In the genomic region with DNA sequence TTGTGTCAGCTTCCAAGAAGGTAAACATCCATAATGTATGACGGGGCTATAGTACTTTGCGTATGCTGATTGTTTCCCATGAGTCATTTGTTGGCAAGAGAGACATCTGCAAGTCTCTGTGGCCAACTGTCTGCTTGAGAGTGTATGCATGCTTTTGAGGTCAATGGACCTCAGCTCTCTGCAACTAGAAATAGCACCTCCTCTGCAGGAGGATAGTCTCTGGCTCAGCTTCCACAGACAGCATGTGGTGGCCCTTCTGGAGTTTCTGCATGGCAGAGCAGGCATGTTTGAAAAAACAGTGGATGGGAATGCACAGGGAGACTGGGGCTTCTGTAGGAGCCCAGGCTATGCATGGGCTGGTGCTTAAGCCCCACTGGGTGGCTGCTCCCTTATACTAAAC, we compare ENCODE assay signal across 14 mouse cellular contexts. TPM values are rescaled to one million over a fixed set of nuclear protein-coding genes. Genes with fewer than 3 reads are reported as not detected.
DNase-seq lines count a peak whose midpoint lies in the region.
"Had no signal": no experiment of that assay in that cellular context is flagged by ENCODE, and none has a peak within 500 bp of the region (broad histone marks: within the 10 kb centered on the region; RNA-seq: fewer than 3 reads in every experiment).

No protein-coding gene starts in this region.

- H3K27me3 ChIP-seq in heart, embryonic 10.5 days (ENCODE audit: insufficient read depth, poor library complexity, severe bottlenecking): peaks cover 18% of the 10 kb centered on the region; the same call in 1 of the 2 replicates
- H3K27me3 ChIP-seq: neural tube, embryonic 12.5 days; stomach, embryonic 15.5 days had no signal

- no peaks in the 10 kb centered on the region for H3K36me3 ChIP-seq in heart, embryonic 10.5 days
- H3K36me3 ChIP-seq: hindbrain, embryonic 10.5 days; midbrain, embryonic 13.5 days; neural tube, embryonic 12.5 days; stomach, embryonic 15.5 days had no signal

- DNase-seq in 416B (ENCODE audit: low read depth): peak; percentile 33
- peak; percentile 89 for DNase-seq in brain, adult 2 months (ENCODE audit: low read depth, low spot score)
- DNase-seq in cerebellum, postnatal 36 days: peak; percentile 56
- peak; percentile 73 for DNase-seq in layer of hippocampus, adult 9-11 months
- DNase-seq in gastrocnemius, postnatal 14 days: no peak
- no peak for DNase-seq in adrenal gland, postnatal 14 days
- DNase-seq in heart, embryonic 10.5 days (ENCODE audit: low spot score): no peak
- DNase-seq: kidney, adult 2 months; lung, postnatal 14 days had no signal

- H3K27ac ChIP-seq in heart, embryonic 10.5 days: no peak overlapping the region
- H3K27ac ChIP-seq: hindbrain, embryonic 10.5 days; midbrain, embryonic 13.5 days; neural tube, embryonic 12.5 days; stomach, embryonic 15.5 days had no signal

- intact Hi-C loops in gastrocnemius, postnatal 14 days (cut with DNase I; ENCODE audit: low total_unique reads): no loop called here

- no peaks in the 10 kb centered on the region for H3K4me1 ChIP-seq in heart, embryonic 10.5 days
- H3K4me1 ChIP-seq: hindbrain, embryonic 10.5 days; midbrain, embryonic 13.5 days; neural tube, embryonic 12.5 days; stomach, embryonic 15.5 days had no signal

- H3K4me3 ChIP-seq in heart, embryonic 10.5 days: no peak overlapping the region
- H3K4me3 ChIP-seq: hindbrain, embryonic 10.5 days; midbrain, embryonic 13.5 days; neural tube, embryonic 12.5 days; stomach, embryonic 15.5 days had no signal

- H3K9me3 ChIP-seq in heart, embryonic 10.5 days: no peaks in the 10 kb centered on the region
- H3K9me3 ChIP-seq: hindbrain, embryonic 10.5 days; midbrain, embryonic 13.5 days; neural tube, embryonic 12.5 days; stomach, embryonic 15.5 days had no signal

- 86% methylated on average over 2 of the region's 2 CpGs for WGBS in heart, embryonic 10.5 days

RNA-seq across cellular contexts. Expression of a gene that starts 7.8 kb away (rescaled TPM):
- not detected for total RNA-seq in gastrocnemius, postnatal 14 days (2021)
- total RNA-seq in adrenal gland, postnatal 14 days (2021): not detected in 2 replicates
- 2.3 and 2.8 TPM in 2 replicates for polyA plus RNA-seq in heart, embryonic 10.5 days (2016; fragmentation: Nextera tagmentation; extraction: Ambion mirVana)
- total RNA-seq: liver, adult 2 months had no signal
- polyA plus RNA-seq: kidney, adult 2 months; liver, adult 2 months had no signal

Comparison
In these comparisons a context has a peak if more than half of its experiments do, and no peak if none do; other contexts are left out.
1. DNase-seq: peak in 416B (single experiment), brain, adult 2 months (single experiment), cerebellum, postnatal 36 days (2 of 2) and layer of hippocampus, adult 9-11 months (single experiment); none in gastrocnemius, postnatal 14 days (single experiment), adrenal gland, postnatal 14 days (single experiment) and heart, embryonic 10.5 days (single experiment).